Mouse (Mus musculus) midbrain, embryonic 14.5 days (tissue): ENCODE data around the gene Gm11273. TPM values are rescaled to one million over a fixed set of nuclear protein-coding genes. Genes with fewer than 3 reads are reported as not detected.
"Not testable (repeated sequence)": the region's sequence is repeated elsewhere in the genome, so short reads cannot be mapped to it uniquely, and the experiment has no call there.

Source experiments
- ATAC-seq: fragments of 200-750 bp; cut with Nextera tagmentation; 2 replicates; pipeline ENCODE4 v1.8.0; 2017; ENCODE audit warnings: moderate number of reproducible peaks, moderate library complexity; ENCODE audit not compliant: low FRiP score, low TSS enrichment
- DNase-seq: peaks from one replicate; pipeline ENCODE4 v3.0.0-alpha.2; 2015
- H3K27ac ChIP-seq: fragments of 300-500 bp; sonication (generic); replicated peaks from 2 replicates; pipeline ENCODE4 v1.5.1; 2014; ENCODE audit warnings: mild to moderate bottlenecking, low read depth, low read length, moderate library complexity
- H3K27me3 ChIP-seq: fragments of 300-500 bp; sonication (generic); 2 replicates; pipeline ENCODE4 v1.6.1; 2014; ENCODE audit warnings: low read length, control low read depth, mixed read lengths; ENCODE audit not compliant: control insufficient read depth, insufficient read depth
- H3K36me3 ChIP-seq: fragments of 300-500 bp; sonication (generic); 2 replicates; pipeline ENCODE4 v1.6.1; 2014; ENCODE audit warnings: low read length, control low read depth; ENCODE audit not compliant: control insufficient read depth, insufficient read depth
- H3K4me1 ChIP-seq: fragments of 300-500 bp; sonication (generic); 2 replicates; pipeline ENCODE4 v1.6.1; 2014; ENCODE audit warnings: mild to moderate bottlenecking, antibody characterized with exemption, low read length, control low read depth; ENCODE audit not compliant: control insufficient read depth, insufficient read depth
- H3K4me2 ChIP-seq: fragments of 300-500 bp; sonication (generic); 2 replicates; pipeline ENCODE4 v1.6.1; 2014; ENCODE audit warnings: mild to moderate bottlenecking, low read length, moderate library complexity
- H3K4me3 ChIP-seq: fragments of 300-500 bp; sonication (generic); replicated peaks from 2 replicates; pipeline ENCODE4 v1.5.1; 2014; ENCODE audit warnings: low read depth, low read length
- H3K9ac ChIP-seq: fragments of 300-500 bp; sonication (generic); replicated peaks from 2 replicates; pipeline ENCODE4 v1.6.1; 2014; ENCODE audit warnings: mild to moderate bottlenecking, low read length, moderate library complexity
- H3K9me3 ChIP-seq: fragments of 300-500 bp; sonication (generic); 2 replicates; pipeline ENCODE4 v1.6.1; 2016; ENCODE audit warnings: low read length, control low read depth, mixed read lengths; ENCODE audit not compliant: control insufficient read depth
- WGBS: fragments of 180-500 bp; shearing (Covaris S2); extraction: QIAGEN DNeasy Blood & Tissue Kit; methylation state at CpG from one replicate; pipeline ENCODE4 v1.1.7; 2014; 5-methylcytosine and 5-hydroxymethylcytosine counted together
- polyA plus RNA-seq: library from polyadenylated mRNA; unstranded; fragments of >200 nt; fragmentation: Nextera tagmentation; extraction: Ambion mirVana; gene quantifications from 2 replicates; pipeline ENCODE4 v1.2.1, GENCODE M21; 2014

The Gm11273 gene
- polyA plus RNA-seq, 1 experiment from 2014 or later: 4.7 TPM

- no peak overlapping the region for H3K27ac ChIP-seq
- WGBS: 93% methylated on average over 5 of the region's 5 CpGs
- no peak overlapping the region for H3K4me2 ChIP-seq
- H3K4me1 ChIP-seq: no peaks in the 10 kb centered on the region
- H3K4me3 ChIP-seq: no peak overlapping the region
- no peaks in the 10 kb centered on the region for H3K36me3 ChIP-seq
- DNase-seq: no peak
- no peak overlapping the region for H3K9ac ChIP-seq
- no peaks in the 10 kb centered on the region for H3K9me3 ChIP-seq
- H3K27me3 ChIP-seq: no peaks in the 10 kb centered on the region
- ATAC-seq: no peak
These were observed 8.4 kb downstream of the Gm11273 start for GRCm38 (mm10) chr13:21492847-21493246.

- Histone ChIP-seq H3K4me1 (no peaks in the 10 kb centered on the region), H3K4me2 (no peak overlapping the region), H3K27ac (no peak overlapping the region), H3K9me3 (peaks cover 3% of the 10 kb centered on the region; the same call in 1 of the 2 replicates), H3K36me3 (peaks cover 15% of the 10 kb centered on the region), H3K9ac (no peak overlapping the region), H3K27me3 (no peaks in the 10 kb centered on the region), H3K4me3 (no peak overlapping the region)
- 97% methylated on average over 1 of the region's 1 CpGs for WGBS
- DNase-seq: no peak
- no peak for ATAC-seq
These were observed 14.3 kb downstream of the Gm11273 start for GRCm38 (mm10) chr13:21486881-21487280.

GRCm38 (mm10) chr13:21478759-21479670 lies 22.2 kb downstream of the Gm11273 start, which contains the start of the genes Zkscan4 and Gm10065:
Gene Zkscan4, plus strand, starts transcription at chr13:21478907.
Gene Gm10065, minus strand, starts transcription at chr13:21479441.
- Histone ChIP-seq H3K4me2 (peak within 1 kb of the TSS; percentile 62), H3K27ac (peak within 1 kb of the TSS; percentile 68), H3K4me3 (peak within 1 kb of the TSS; percentile 53), H3K9ac (peak within 1 kb of the TSS; percentile 51)
- 4% methylated on average over 31 of the region's 31 CpGs for WGBS
- not testable (repeated sequence) for H3K27me3 ChIP-seq, H3K9me3 ChIP-seq, H3K36me3 ChIP-seq, H3K4me1 ChIP-seq
- ATAC-seq (peak; percentile 88), DNase-seq (peak; percentile 92)

GRCm38 (mm10) chr13:21472427-21472826 lies 28.8 kb downstream of the Gm11273 start:
- ATAC-seq: no peak
- H3K4me3 ChIP-seq: no peak overlapping the region

GRCm38 (mm10) chr13:21469097-21469496 lies 32.1 kb downstream of the Gm11273 start:
- DNase-seq: no peak
- no peaks in the 10 kb centered on the region for H3K4me1 ChIP-seq
- H3K27me3 ChIP-seq: 0 out of 2 replicates have a peak, but pooled peaks cover 3% of the 10 kb centered on the region
- H3K36me3 ChIP-seq: no peaks in the 10 kb centered on the region
- H3K9ac ChIP-seq: no peak overlapping the region
- no peaks in the 10 kb centered on the region for H3K9me3 ChIP-seq
- H3K27ac ChIP-seq: no peak overlapping the region
- no peak overlapping the region for H3K4me3 ChIP-seq
- no peak for ATAC-seq
- WGBS: 13% methylated on average over 9 of the region's 9 CpGs
- H3K4me2 ChIP-seq: peak overlapping the region; percentile 66

More at GRCm38 (mm10) chr13:21472427-21472826, 28.8 kb downstream of the Gm11273 start:
- Histone ChIP-seq H3K27me3 (0 out of 2 replicates have a peak, but pooled peaks cover 3% of the 10 kb centered on the region), H3K4me2 (no peak overlapping the region), H3K9me3 (no peaks in the 10 kb centered on the region), H3K9ac (no peak overlapping the region), H3K4me1 (no peaks in the 10 kb centered on the region), H3K36me3 (no peaks in the 10 kb centered on the region), H3K27ac (no peak overlapping the region)
- WGBS: 24% methylated on average over 4 of the region's 4 CpGs
- DNase-seq: no peak

GRCm38 (mm10) chr13:21468061-21469019 lies 32.9 kb downstream of the Gm11273 start, which contains the start of gene Nkapl:
Gene Nkapl, minus strand, starts transcription at chr13:21468509.
- peak; percentile 96 for ATAC-seq
- no peaks in the 10 kb centered on the region for H3K4me1 ChIP-seq
- peak within 1 kb of the TSS; percentile 66 for H3K4me2 ChIP-seq
- 0 out of 2 replicates have a peak, but pooled peaks cover 3% of the 10 kb centered on the region for H3K27me3 ChIP-seq
- H3K4me3 ChIP-seq: peak within 1 kb of the TSS; percentile 53
- peak within 1 kb of the TSS; percentile 73 for H3K27ac ChIP-seq
- no peaks in the 10 kb centered on the region for H3K9me3 ChIP-seq
- peak; percentile 93 for DNase-seq
- WGBS: 1% methylated on average over 54 of the region's 54 CpGs
- peak within 1 kb of the TSS; percentile 66 for H3K9ac ChIP-seq
- no peaks in the 10 kb centered on the region for H3K36me3 ChIP-seq

GRCm38 (mm10) chr13:21467336-21467735 lies 33.9 kb downstream of the Gm11273 start:
- 86% methylated on average over 10 of the region's 10 CpGs for WGBS
- H3K4me1 ChIP-seq: no peaks in the 10 kb centered on the region
- no peak overlapping the region for H3K9ac ChIP-seq
- H3K9me3 ChIP-seq: no peaks in the 10 kb centered on the region
- H3K27me3 ChIP-seq: 0 out of 2 replicates have a peak, but pooled peaks cover 3% of the 10 kb centered on the region
- ATAC-seq (no peak), DNase-seq (no peak)
- no peak overlapping the region for H3K4me3 ChIP-seq
- no peak overlapping the region for H3K4me2 ChIP-seq
- H3K27ac ChIP-seq: no peak overlapping the region
- H3K36me3 ChIP-seq: no peaks in the 10 kb centered on the region

GRCm38 (mm10) chr13:21462516-21462915 lies 38.7 kb downstream of the Gm11273 start:
- not testable (repeated sequence) for H3K36me3 ChIP-seq, H3K9ac ChIP-seq, H3K27ac ChIP-seq, H3K4me1 ChIP-seq, H3K4me3 ChIP-seq, H3K4me2 ChIP-seq, H3K9me3 ChIP-seq, DNase-seq, ATAC-seq, H3K27me3 ChIP-seq
- WGBS: 57% methylated on average over 9 of the region's 9 CpGs
